Mouse (Mus musculus): Measurements from ENCODE around the gene Krt80.

Gene Krt80

DNA sequence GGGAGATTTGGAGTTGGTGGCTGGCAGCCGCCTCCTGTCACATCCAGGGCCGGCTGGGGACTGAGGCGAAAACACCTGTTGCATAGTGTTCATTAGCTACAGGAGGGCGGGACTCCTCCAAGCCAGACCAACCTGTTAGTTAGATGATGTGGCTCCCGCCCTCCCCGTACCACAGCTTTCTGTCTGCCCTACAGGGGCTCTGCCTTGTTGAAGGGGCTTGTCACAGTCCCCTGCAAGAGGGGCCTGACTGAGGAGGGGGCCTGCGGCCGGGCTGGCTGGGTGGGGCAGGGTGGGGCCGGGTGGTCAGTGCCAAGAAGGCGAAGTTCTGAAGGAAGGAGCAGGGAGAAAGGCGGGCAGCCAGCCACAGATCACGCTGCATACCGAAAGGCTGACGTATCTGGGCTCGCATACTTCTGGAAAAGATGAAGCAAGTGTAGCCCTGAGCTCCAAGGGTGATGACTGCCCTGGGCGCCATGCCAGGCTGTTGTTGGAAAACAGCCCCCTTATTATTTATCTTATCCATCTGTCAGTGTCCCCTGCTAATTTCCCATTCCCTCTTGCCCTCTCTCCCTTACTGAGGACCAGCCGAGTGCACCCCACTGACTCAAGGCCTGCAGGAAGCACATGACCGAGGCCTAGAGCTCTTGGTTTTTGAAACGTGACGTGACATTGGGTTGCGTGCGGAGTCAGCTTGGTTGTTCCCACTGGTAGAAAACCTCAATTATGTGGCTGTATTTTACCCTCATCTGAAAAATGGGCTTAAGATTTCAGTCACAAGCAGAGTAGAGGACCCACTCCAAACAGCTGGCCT lies at the start of gene Krt80:
Gene Krt80 (minus strand): TSS at position 62 of the 811 bp plus-strand sequence.
- no peak for DNase-seq (ENCODE audit: extremely low read depth, low read depth, low spot score)

DNA sequence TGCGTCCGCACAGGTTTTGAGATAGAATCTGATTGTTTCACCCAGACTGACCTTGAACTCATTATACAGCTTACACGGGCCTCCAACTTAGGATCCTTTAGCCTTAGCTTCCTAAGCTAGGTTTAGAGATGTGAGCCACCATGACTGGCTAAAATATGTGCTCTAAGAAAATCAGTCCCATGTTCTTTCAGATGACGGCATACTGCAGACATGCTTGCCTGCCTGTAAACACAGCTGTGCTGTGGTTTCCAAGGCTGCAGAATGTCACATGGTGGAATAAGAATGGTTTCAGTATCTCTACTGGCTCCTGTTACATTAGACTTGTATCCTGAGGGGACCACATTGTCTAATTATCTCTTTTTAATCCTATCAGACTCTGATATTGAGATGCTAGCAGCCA lies 49.0 kb upstream of the Krt80 start:
- no peak for DNase-seq (ENCODE audit: extremely low read depth, low read depth, low spot score)

DNA sequence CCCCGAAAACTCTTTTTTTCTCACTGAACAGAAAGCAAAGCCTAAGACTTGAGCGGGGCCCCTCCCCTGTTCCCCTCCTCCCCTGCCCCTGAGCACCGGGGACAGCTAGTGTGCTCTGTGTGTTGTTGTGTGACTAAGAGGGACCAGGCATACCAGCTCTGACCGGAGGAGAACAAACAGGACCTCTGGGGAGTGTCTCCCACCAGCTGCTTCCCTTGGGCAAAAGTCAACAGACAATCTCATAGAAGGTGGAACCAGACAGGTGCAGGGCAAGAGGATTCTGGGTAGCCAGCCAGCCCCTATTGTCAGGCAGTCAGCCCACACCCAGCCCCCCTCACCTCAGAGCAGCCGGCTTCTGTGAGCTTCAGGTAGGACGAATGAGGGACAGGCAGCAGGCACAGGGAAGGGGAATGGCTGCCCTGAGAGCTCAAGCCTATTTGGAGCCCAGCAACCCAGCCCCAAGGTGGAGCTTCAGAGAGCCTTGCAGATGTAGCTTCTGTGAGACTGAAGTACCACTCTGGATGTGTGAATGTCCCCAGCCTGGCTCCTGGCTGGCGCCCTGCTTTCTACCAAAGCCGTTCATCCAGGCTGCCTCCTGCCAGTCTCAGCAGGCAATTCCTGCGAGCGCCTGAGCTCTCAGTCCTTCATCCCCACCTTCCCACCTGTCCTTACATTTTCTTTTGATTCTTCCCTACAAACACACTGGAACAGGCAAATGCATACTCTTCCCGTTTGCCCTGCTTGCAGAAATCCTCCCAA lies 45.0 kb upstream of the Krt80 start:
- no peak for DNase-seq (ENCODE audit: extremely low read depth, low read depth, low spot score)

DNA sequence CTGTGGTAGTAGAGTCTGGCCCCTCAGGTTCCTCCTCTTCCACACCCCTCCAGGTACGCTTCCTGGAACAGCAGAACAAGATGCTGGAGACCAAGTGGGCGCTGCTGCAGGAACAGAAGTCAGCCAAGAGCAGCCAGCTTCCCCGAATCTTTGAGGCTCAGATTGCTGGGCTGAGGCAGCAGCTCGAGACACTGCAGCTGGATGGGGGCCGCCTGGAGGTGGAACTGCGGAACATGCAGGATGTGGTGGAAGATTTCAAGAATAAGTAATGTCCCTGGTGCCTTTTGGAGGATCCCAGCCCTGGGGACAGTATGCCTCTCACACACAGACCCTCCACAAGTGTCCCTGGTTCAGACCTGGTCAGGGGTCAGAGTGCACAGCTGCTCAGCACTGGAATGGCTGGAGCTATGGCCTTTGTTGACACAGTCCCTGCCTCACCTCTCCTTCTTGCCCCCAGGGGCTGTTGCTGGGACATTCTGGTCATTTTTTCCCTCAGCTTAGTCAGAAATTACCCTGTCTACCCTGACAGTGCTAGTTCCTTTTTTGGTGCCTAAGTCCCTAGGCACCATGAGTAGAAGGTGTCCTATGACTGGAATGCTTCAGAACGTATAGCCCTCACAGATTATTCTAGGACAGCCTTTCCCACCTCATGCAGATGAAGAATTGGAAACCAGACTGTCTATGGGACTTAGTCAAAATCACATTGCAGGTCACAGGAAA lies 44.1 kb upstream of the Krt80 start:
- no peak for DNase-seq (ENCODE audit: extremely low read depth, low read depth, low spot score)

GRCm38 (mm10) chr15:101412188-101412587 lies 42.2 kb upstream of the Krt80 start:
- DNase-seq (ENCODE audit: extremely low read depth, low read depth, low spot score), result no peak

DNA sequence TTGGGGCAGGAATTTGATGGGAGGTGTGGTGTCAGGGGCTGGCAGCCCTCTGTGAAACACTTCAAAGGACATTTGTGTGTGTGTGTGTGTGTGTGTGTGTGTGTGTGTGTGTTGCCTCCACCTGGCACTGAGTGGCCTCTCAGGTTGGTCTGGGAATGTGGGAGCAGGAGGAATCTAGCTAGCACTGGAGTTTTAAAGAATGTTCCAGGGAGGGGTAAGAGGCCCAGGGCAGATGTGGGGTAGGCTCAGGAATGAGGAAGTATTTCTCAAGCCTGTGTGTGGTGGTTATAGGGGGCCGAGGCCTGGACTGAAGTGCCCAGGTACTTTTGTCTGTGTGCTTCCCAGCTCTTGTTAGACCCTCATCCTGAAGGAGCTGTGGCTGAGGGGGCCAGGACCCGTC lies 40.8 kb upstream of the Krt80 start, which contains the start of gene Krt7:
Gene Krt7 (plus strand): TSS at position 269 of the 400 bp plus-strand sequence.
- no peak for DNase-seq (ENCODE audit: extremely low read depth, low read depth, low spot score)

- no peak for DNase-seq (ENCODE audit: extremely low read depth, low read depth, low spot score)
Measured at GRCm38 (mm10) chr15:101398269-101398668, 28.3 kb upstream of the Krt80 start.

DNA sequence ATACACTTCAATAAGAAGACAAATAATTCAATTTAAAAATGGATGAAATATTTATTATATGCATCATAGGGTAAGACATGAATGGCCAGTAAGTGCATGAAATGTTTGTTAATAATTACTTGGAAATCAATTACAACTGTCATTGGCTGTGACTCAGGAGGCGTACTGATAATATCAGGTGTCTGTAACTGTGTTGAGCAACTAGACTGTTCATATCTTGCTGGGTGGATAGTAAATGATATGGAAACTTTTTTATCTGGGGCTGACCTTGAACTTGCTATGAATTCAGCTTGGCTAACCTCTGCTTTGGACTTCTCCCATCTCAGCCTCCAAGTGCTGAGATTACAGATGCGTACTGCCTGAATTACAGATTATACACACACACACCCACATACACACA lies 27.7 kb upstream of the Krt80 start:
- no peak for DNase-seq (ENCODE audit: extremely low read depth, low read depth, low spot score)

DNA sequence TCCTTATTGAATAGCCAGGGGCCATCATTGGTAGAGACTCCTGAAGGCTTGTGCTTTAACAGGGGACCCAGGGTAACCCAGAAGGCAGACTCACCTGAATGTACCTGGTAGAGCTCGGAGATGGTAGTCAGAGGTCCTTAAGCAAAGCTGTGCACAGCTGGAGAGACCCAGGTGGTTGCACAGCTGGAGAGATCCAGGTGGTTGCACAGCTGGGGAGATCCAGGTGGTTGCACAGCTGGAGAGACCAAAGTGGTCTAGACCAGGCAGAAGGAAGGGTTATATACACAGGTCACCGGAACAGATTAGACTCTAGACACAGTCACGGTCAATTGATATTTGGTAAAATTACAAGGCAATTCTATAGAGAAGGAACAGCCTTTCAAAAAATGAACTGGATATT lies 27.0 kb upstream of the Krt80 start:
- no peak for DNase-seq (ENCODE audit: extremely low read depth, low read depth, low spot score)

DNA sequence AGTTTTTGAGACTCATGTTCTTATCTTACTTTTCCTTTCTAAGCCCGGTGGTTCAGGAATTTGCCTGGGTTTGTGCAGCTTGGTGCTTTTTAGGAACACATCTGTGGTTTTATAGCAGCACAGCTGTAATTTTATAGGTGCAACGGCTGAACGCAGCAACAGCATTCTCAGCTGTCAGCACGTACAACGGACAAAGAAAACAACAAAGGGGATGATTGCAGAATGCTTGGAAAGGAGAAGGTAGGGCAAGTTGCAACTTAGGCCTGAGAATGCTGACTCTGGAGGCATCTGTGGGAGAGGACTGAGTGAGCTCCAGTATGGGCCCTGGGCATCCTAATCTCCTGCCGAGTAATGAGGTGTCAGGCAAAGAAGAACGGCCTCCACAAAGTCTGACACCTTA lies 26.5 kb upstream of the Krt80 start:
- no peak for DNase-seq (ENCODE audit: extremely low read depth, low read depth, low spot score)

DNA sequence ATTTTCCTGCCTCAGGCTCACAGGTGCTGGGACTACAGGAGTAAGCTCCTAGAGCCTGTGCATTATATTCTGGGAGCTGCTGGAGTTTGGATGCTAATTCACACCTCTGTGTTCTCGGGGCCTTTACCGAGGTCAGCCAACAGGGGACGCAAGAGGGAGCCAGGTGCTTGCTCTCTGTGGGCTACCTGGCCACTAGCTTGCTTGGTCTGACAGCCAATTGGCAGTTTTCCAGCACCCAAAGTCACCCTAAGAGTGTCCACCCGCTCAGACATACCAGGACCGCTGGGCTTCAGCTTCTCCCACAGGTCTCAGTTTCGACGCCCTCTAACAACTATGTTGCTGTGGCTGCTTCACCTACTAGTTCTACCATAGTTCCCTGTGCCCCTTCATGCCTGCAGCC lies 24.9 kb upstream of the Krt80 start:
- no peak for DNase-seq (ENCODE audit: extremely low read depth, low read depth, low spot score)

DNA sequence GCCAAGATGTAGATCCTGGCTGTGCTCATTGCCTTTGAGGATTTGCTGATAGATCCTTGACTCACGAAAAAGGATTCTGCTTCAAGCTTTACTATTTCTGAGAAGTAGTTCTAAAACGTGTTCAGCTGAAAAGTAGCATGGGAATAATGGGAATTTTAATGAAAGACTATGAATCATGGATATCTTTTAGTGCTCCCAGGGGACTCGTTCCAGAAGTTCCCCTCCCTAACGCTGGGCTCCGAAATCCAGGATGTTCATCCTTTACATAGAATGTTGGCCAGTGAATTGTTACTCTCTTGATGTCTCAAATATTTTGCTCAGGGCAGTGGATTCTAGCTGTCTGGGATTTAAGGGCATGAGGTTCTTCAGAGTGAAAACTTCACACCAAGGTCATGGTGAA lies 22.3 kb upstream of the Krt80 start:
- DNase-seq (ENCODE audit: extremely low read depth, low read depth, low spot score), result no peak

DNA sequence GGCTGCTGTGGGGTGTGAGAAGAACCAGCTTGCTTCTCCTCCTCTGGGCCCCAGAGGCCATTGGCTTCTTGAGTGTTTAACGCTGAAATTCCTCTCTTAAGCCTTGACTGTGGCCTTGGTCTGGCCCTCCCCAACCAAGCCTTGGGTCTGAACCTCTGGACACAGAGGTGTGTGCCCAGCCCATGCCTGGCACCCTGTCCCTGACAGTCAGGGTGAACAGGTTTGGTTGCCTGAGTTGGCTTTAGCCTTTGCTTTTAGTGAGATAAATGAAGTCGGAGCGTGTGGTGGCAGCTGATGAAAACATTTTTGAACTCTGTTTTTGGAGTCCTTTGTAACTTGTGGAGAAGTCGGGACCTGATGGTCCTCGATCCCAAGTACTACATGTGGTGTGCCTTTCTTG lies 20.2 kb upstream of the Krt80 start:
- DNase-seq (ENCODE audit: extremely low read depth, low read depth, low spot score), result no peak

DNA sequence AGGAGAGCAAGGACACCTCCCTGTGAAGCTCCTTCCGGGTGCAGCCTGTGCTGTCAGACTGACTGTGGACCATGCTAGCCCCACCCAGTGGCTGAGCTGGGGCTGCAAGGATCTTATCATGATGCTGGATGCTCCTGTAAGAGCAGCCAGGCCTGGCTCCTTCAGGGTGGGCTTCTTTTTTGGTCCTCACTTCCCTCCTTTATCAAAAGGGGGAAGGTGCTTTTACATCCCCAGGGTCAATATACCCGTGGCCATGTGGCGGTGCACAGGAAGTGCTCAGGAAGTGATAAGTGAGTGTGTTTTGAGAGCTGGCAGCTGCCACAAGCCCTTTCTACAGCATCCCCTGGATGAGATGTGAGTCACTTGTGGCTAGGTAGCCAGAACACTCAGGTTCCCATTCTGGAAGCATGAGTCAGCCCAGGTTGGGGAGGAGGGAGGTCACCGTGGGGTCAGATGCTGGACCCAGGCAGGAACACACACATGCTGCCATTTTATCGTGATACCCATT lies 18.1 kb upstream of the Krt80 start:
- no peak for DNase-seq (ENCODE audit: extremely low read depth, low read depth, low spot score)

DNA sequence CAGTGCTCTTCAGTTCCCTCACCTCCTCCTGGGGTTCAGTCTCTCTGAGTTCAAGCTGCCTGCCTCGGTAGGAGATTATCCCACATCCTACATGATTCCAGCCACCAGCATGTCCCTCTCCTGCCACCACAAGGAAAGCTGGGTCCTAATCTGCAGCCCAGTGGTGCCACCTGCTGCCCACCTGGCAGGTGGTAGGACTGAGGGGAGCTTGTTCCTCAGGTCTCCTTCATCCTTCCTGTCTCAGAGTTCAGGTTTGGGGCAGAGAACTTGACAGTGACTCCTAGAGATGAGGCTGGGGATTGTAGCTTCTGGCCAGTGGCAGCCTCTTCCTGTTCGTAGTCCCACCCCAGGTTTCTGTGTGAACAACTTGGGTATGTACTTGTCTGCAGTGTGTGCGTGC lies 17.2 kb upstream of the Krt80 start:
- no peak for DNase-seq (ENCODE audit: extremely low read depth, low read depth, low spot score)

DNA sequence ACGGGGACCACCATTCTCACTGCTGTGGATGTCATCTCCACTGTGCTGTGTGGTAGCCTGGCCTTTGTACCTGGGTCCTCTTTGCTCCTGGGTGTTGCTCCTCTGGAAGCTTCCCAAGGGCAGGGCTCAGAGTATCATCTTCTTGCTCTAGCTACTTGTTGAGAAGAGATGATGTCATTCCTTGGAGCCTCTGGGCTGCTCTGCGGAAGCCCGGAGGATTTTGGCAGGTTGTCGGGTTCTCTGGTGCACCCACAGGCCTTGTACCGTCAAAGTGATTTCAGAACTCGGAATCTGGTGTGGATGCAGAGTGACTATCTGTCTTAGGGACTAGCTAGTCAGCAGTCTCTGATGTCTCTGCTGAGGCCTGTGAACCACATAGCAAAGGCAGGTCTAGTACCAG lies 15.1 kb upstream of the Krt80 start:
- no peak for DNase-seq (ENCODE audit: extremely low read depth, low read depth, low spot score)

GRCm38 (mm10) chr15:101384610-101385009 lies 14.6 kb upstream of the Krt80 start:
- no peak for DNase-seq (ENCODE audit: extremely low read depth, low read depth, low spot score)

DNA sequence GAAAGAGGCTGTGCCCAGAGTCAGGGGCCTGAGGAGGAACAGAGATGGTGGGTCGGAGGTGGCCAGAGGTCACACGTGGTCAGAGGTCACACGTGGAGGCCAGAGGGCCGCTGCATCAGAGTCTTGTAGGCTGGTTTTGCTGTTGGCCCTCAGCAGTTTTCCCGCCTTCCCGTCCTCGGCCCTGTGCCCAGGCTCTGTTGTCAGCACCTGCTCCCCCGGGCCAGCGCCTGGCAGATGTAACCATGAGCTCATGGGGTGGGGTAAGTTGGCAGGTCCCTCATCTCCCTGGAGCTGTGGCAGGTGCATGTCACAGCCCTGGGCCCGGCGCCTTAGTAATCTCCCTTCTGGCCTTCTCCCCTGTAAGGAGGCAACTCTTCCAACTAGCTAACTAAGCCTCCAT lies 12.8 kb upstream of the Krt80 start:
- no peak for DNase-seq (ENCODE audit: extremely low read depth, low read depth, low spot score)

- DNase-seq (ENCODE audit: extremely low read depth, low read depth, low spot score), result no peak
Measured at GRCm38 (mm10) chr15:101381758-101382157, 11.8 kb upstream of the Krt80 start.

- DNase-seq (ENCODE audit: extremely low read depth, low read depth, low spot score), result no peak
Measured at GRCm38 (mm10) chr15:101378646-101379045, 8.7 kb upstream of the Krt80 start.

GRCm38 (mm10) chr15:101376776-101377061 lies 6.8 kb upstream of the Krt80 start:
- no peak for DNase-seq (ENCODE audit: extremely low read depth, low read depth, low spot score)
